Mouse (Mus musculus): ENCODE measurements around the gene Tdgf1. TPM values are rescaled to one million over a fixed set of nuclear protein-coding genes. Genes with fewer than 3 reads are reported as not detected.

Tdgf1 gene
- polyA plus RNA-seq, 1 experiment from 2014 or later, result not detected

DNA sequence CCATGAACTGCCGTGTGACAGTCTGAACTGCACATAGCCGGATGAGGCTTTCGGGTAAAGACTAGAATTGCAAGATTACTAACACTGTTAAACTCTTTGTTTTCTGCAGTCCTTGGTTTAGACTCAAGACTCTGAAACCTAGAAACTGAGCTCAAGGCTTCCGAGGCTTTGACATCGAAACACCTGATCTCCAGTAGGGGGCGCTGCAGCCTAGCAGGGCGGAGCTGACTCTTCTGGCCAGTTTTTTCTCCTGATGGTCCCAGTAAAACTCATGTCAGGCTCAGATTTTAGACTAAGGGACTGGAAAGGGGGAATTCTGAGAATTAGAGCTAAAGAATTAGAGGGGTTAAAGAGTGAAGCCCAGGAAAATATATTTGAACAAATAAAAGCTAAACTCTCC is 23.2 kb downstream of the Tdgf1 start:
- H3K27me3 ChIP-seq (ENCODE audit: insufficient read depth, poor library complexity, severe bottlenecking), result no peaks in the 10 kb centered on the region
- H3K27ac ChIP-seq, result no peak overlapping the region
- no peaks in the 10 kb centered on the region for H3K36me3 ChIP-seq
- 17% methylated on average over 7 of the region's 7 CpGs for WGBS
- H3K4me1 ChIP-seq (replicated peaks), result peaks cover 7% of the 10 kb centered on the region
- no peak overlapping the region for H3K4me3 ChIP-seq
- no peaks in the 10 kb centered on the region for H3K9me3 ChIP-seq
- peak; percentile 73 for DNase-seq (ENCODE audit: low spot score)

DNA sequence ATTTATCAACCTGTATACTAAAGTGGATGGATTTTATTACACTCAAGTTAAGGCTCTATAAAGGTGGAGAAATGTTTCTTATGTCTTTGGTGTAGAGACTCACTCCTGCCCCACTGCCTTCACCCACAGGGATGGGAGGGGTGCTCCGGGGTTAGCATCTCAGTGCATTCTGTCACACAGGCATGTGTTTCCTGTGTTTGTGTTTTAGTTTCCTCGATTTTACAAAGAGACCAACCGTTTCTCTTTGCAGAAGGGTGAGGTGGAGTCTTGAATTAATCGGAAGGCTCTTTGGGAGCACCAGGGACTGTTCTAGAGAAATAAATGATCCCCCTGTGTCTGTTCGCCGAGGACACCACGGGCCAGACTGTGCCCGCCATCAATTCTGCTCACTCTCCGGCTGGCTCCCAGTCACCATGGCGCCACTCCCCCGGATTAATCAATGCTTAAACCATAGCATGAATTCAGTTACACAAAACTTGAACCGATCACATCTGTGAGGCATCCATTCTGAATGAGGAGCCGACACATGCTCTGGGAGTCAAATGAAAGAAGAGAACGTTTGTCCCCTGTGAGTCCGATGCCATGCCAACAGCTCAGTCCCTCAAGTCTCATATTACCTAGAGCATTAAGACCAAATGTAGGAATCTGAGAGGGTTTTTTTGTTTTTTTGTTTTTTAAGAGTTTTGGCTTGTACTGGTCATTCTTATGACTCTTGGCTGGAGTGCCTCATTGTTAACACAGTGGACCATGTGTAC is 25.1 kb downstream of the Tdgf1 start:
- no peaks in the 10 kb centered on the region for H3K9me3 ChIP-seq
- no peak overlapping the region for H3K27ac ChIP-seq
- H3K4me3 ChIP-seq, result no peak overlapping the region
- 65% methylated on average over 15 of the region's 15 CpGs for WGBS
- H3K4me1 ChIP-seq (replicated peaks), result peaks cover 7% of the 10 kb centered on the region
- no peaks in the 10 kb centered on the region for H3K27me3 ChIP-seq (ENCODE audit: insufficient read depth, poor library complexity, severe bottlenecking)
- no peak for DNase-seq (ENCODE audit: low spot score)
- H3K36me3 ChIP-seq, result no peaks in the 10 kb centered on the region

DNA sequence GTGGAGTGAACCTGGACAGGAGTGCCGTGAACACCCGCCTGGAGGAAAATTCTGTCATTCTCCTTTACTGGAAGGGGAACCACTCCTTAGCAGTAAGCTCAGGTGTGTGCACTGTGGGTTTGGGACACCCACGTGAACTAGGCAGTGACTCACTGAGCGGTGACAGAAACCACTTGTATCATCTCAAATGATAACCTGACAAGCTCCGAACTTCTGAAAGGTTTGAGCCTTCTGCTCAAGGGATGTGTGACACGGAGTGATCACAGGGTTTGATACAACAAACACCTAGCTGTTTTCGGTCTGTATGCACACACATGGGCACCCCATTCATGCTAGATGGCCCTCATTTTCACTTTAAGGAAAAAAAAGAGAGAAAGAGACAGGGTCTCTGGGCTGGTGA is 29.2 kb downstream of the Tdgf1 start, which contains the start of gene Fam240a:
Fam240a (minus strand) TSS at position 76 of the 400 bp plus-strand sequence.
- Histone ChIP-seq H3K4me1 (replicated peaks) (peaks cover 10% of the 10 kb centered on the region), H3K36me3 (no peaks in the 10 kb centered on the region), H3K27me3 (ENCODE audit: insufficient read depth, poor library complexity, severe bottlenecking) (no peaks in the 10 kb centered on the region), H3K27ac (no peak within 1 kb of the TSS), H3K9me3 (no peaks in the 10 kb centered on the region), H3K4me3 (no peak within 1 kb of the TSS)
- 91% methylated on average over 7 of the region's 7 CpGs for WGBS
- DNase-seq (ENCODE audit: low spot score), result no peak

DNA sequence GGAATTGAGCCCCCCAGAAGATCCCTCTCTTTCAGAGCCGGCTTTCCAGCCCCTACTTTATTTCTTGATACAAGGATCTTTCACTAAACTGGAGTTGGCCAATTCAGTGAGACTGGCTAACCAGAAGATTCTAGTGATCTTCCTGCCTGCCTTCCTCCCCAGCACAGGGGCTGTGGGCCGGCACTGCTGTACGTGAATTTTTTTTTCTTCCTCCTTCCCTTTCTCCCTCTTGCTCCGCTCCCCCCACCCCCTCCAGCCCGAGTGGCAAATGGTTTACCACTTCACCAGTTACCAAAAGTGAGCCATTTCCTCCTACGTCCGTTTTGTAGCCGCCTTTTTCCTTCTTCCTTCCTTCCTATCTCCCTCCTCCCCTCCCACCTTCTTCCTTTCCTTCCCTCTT is 30.5 kb downstream of the Tdgf1 start:
- Histone ChIP-seq H3K36me3 (no peaks in the 10 kb centered on the region), H3K27me3 (ENCODE audit: insufficient read depth, poor library complexity, severe bottlenecking) (no peaks in the 10 kb centered on the region), H3K9me3 (no peaks in the 10 kb centered on the region), H3K27ac (no peak overlapping the region), H3K4me1 (replicated peaks) (peaks cover 3% of the 10 kb centered on the region; the same call in 1 of the 2 replicates), H3K4me3 (no peak overlapping the region)
- no peak for DNase-seq (ENCODE audit: low spot score)
- 77% methylated on average over 8 of the region's 8 CpGs for WGBS

DNA sequence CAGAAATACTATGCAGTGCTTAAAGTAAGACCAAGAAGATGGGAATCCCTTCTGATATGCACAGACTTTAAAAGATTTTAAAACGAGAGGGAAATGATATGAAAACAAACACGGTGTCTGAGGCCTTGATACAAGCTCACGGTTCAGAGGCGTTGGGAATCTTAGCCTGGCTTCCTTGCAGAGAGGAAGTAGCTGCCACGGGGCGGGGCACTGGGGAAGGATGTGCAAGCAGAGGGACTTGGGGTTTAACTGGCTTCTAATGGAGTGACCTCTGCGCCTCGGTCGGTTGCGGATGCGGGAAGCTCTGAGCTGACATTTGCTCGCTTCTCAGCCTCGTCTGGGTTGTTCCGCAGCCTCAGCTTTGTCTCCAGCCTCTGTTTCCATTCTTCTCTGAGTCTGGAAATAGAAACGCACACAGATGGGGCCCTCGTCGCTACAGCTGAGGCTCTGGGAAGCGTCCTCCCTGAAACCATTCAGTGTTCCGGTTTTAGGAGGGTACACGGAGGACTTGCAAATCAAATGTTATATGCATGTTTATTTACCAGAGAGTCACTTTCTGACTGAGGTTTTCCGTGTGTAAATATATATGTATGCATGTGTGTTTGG is 31.2 kb downstream of the Tdgf1 start:
- H3K27ac ChIP-seq, result no peak overlapping the region
- H3K4me1 ChIP-seq (replicated peaks), result peaks cover 3% of the 10 kb centered on the region; the same call in 1 of the 2 replicates
- WGBS, result 63% methylated on average over 21 of the region's 21 CpGs
- H3K36me3 ChIP-seq, result no peaks in the 10 kb centered on the region
- no peak for DNase-seq (ENCODE audit: low spot score)
- no peak overlapping the region for H3K4me3 ChIP-seq
- H3K9me3 ChIP-seq, result no peaks in the 10 kb centered on the region
- H3K27me3 ChIP-seq (ENCODE audit: insufficient read depth, poor library complexity, severe bottlenecking), result no peaks in the 10 kb centered on the region

DNA sequence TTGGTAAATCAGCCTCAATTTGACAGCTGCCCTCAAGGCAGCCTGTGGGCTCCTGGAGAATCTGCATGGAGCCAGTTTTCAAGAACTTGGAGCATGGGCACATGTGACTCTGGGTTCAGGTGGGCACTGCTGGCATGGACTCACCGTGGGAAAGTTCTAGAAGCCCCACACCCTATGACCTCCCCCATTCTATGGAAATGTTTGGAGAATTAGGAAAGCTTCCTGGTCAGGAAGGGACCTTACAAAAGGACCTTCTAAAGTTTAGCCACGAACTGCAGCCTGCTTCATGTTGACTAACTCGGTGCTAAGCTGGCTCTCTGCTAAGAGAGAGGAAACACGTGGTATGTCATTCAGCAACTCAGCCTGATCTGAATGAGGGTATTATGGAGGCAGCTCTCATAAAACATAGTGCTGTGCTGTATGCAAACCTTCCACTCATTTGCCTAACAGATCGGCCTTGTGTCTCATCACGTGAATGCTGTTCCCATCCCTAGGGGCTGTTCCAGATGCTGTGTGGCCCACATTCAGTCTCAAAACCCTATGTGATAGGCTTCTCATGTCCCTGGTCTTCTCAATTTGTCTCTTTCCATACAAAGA is 36.5 kb downstream of the Tdgf1 start:
- H3K27ac ChIP-seq, result no peak overlapping the region
- WGBS, result 82% methylated on average over 6 of the region's 6 CpGs
- H3K9me3 ChIP-seq, result peaks cover 5% of the 10 kb centered on the region
- H3K4me3 ChIP-seq, result no peak overlapping the region
- H3K27me3 ChIP-seq (ENCODE audit: insufficient read depth, poor library complexity, severe bottlenecking), result no peaks in the 10 kb centered on the region
- no peaks in the 10 kb centered on the region for H3K36me3 ChIP-seq
- no peaks in the 10 kb centered on the region for H3K4me1 ChIP-seq (replicated peaks)
- DNase-seq (ENCODE audit: low spot score), result no peak

DNA sequence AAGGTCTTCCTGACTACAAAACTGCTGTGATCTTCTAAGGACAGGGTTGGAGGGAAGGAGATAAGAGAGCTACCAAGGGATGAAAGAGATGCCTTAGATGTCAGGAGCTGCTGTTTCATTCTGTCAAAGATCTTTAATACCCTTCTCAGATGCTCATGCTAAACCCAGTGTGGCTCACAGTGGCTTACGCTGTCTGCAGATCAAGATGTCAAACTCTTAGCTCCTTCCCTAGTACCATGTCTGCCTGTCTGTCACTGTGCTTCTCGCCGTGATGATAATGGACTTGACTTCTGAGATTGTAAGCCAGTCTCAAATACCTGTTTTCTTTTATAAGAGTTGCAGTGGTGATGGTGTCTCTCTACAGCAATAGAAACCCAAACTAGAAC is 37.3 kb downstream of the Tdgf1 start:
- no peak for DNase-seq (ENCODE audit: low spot score)
- WGBS, result 97% methylated on average over 3 of the region's 3 CpGs
- Histone ChIP-seq H3K36me3 (no peaks in the 10 kb centered on the region), H3K27ac (no peak overlapping the region), H3K9me3 (peaks cover 5% of the 10 kb centered on the region), H3K4me1 (replicated peaks) (no peaks in the 10 kb centered on the region), H3K27me3 (ENCODE audit: insufficient read depth, poor library complexity, severe bottlenecking) (no peaks in the 10 kb centered on the region), H3K4me3 (no peak overlapping the region)

DNA sequence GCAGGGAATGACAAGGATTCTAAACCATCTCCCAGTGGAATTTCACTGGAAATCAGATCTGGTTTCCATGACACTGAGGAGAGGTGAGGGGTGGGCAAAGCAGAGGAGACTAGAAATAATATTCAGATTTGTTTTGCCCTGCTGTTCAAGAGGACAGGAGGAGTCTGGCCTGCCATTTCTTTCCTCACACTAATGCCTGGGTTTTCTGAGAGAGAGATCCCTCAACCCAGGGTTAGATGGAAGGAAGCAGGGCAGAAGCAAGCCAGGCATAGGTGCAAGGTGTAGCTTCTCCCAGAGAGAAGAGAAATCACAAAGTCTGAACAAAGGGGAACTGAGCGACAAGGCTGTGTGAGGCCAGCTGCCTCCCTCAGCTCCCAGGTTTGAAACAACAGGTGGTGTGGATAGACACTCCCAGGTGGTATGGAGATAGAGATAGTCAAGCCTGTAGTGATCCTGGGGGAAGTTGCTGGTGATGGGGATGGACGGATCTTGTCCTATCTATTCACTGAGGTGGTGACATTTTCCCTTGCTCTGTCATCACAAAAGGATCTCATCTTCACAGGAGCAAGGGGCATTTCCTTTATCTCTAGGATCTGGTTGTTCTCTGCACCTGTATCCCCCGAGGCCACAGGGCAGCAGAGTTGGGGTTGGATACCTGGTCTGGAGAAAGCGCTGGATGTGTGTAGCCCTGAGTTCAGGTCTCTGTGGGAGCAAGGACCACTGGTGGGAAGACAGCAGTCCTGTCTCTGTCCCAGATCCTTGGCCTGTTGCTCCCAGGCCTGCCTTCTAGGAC is 37.9 kb downstream of the Tdgf1 start:
- peaks cover 5% of the 10 kb centered on the region for H3K9me3 ChIP-seq
- no peak overlapping the region for H3K27ac ChIP-seq
- no peaks in the 10 kb centered on the region for H3K36me3 ChIP-seq
- H3K27me3 ChIP-seq (ENCODE audit: insufficient read depth, poor library complexity, severe bottlenecking), result no peaks in the 10 kb centered on the region
- WGBS, result 79% methylated on average over 4 of the region's 4 CpGs
- H3K4me3 ChIP-seq, result no peak overlapping the region
- no peak for DNase-seq (ENCODE audit: low spot score)
- no peaks in the 10 kb centered on the region for H3K4me1 ChIP-seq (replicated peaks)

DNA sequence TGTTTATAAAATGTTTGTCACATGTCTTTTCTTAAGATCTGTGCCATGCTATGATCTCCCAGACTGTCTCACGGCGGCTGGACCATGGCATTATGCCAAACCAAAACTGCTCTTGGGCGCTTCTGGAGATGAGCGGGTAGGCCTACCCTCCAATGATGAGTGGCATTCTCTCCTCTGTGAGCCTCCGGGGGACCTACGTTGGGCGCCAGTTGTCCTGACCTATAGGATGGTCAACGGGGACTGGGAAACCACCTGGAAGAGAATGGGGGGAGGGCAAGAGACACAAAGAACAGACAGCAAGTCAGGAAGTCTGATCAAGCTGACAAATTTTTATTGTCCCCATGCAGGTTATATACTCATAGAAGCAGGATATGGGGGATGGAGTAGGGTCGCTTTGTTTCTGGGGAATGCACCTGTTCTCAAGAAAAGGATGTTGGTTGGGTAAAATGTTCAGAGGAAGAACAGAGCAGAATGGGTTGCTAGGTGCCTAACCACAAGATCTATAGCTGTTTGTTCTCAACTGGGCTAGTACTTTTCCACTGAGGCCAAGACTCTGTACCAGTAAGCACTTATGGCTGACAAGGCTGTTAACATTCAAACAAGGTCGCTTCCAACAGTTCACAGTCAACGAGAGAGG is 38.6 kb downstream of the Tdgf1 start:
- no peaks in the 10 kb centered on the region for H3K27me3 ChIP-seq (ENCODE audit: insufficient read depth, poor library complexity, severe bottlenecking)
- WGBS, result 91% methylated on average over 11 of the region's 11 CpGs
- no peak for DNase-seq (ENCODE audit: low spot score)
- no peaks in the 10 kb centered on the region for H3K36me3 ChIP-seq
- H3K9me3 ChIP-seq, result peaks cover 5% of the 10 kb centered on the region
- no peak overlapping the region for H3K27ac ChIP-seq
- no peaks in the 10 kb centered on the region for H3K4me1 ChIP-seq (replicated peaks)
- H3K4me3 ChIP-seq, result no peak overlapping the region

DNA sequence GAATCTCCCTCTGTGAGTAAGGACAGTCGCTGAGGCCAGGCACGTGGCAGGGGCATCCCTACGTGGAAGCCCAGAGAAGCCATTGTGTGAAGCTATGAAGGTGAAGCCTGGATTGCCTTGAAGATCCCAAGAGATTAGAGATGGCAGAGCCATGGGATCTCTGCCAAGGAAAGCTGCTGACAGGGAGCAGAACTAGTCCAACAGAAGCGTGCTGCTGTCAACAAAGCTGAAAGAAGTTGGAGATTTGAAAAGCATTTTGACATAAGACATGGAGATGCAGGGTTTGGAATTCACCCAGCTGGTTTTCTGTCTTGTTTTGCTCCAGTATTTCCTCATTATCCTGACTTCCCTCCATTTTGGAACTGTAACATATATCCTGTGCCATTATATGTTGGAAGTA is 43.7 kb downstream of the Tdgf1 start:
- WGBS, result 89% methylated on average over 4 of the region's 4 CpGs
- Histone ChIP-seq H3K27me3 (ENCODE audit: insufficient read depth, poor library complexity, severe bottlenecking) (no peaks in the 10 kb centered on the region), H3K36me3 (no peaks in the 10 kb centered on the region), H3K4me1 (replicated peaks) (no peaks in the 10 kb centered on the region), H3K4me3 (no peak overlapping the region), H3K27ac (no peak overlapping the region), H3K9me3 (peaks cover 4% of the 10 kb centered on the region)
- no peak for DNase-seq (ENCODE audit: low spot score)

DNA sequence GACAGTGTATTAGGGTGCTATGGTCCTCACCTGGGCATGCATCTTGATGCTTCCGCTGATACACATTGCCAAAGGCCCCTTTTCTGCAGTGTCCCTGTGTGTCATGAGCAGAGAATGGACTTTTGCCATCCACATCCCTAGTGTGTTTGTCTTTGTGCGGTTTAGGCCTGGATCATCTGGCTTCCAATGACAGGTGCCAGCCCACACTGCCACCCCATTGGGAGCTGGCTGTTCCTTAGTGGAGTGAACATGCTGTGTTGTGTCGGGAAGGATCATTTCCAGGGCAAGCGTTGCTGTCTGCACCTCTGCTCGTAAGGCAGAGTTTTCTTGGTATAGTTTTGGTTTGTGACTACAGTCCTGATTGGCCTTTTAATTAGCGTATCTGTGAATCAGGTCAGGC is 44.8 kb downstream of the Tdgf1 start:
- Histone ChIP-seq H3K27me3 (ENCODE audit: insufficient read depth, poor library complexity, severe bottlenecking) (no peaks in the 10 kb centered on the region; the same call in 1 of the 2 replicates), H3K4me1 (replicated peaks) (peaks cover 9% of the 10 kb centered on the region), H3K36me3 (no peaks in the 10 kb centered on the region), H3K27ac (no peak overlapping the region), H3K4me3 (no peak overlapping the region), H3K9me3 (no peaks in the 10 kb centered on the region)
- 88% methylated on average over 6 of the region's 6 CpGs for WGBS
- no peak for DNase-seq (ENCODE audit: low spot score)

DNA sequence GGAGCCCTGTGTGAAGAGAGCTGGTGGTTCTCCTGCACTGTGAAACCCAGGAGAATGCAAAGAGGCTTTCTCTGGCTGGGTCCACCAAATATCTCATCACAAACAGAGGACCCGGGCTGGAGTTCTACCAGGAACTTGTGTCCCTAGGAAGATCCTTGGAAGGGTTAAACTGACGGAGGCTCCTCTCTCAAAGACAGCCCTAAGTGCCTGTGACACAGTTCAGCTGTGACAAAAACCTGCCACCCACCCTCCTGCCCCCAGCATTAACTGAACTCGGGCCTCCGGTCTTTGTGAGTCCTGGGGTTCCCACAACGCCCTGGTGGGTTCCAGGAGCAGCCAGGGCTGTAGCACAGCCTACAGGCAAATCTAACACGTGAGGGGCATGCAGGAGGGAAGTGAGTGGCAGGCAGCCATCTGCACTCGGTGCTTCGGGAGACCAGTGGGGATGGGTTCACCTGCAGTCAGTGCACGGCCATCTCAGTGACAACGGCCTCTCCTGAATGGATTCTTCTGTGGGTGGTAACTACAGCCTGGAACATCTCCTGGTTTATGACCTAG is 46.4 kb downstream of the Tdgf1 start:
- Histone ChIP-seq H3K27ac (no peak overlapping the region), H3K4me3 (no peak overlapping the region), H3K4me1 (replicated peaks) (peaks cover 18% of the 10 kb centered on the region), H3K27me3 (ENCODE audit: insufficient read depth, poor library complexity, severe bottlenecking) (peaks cover 14% of the 10 kb centered on the region), H3K36me3 (no peaks in the 10 kb centered on the region), H3K9me3 (no peaks in the 10 kb centered on the region)
- no peak for DNase-seq (ENCODE audit: low spot score)
- WGBS, result 68% methylated on average over 10 of the region's 10 CpGs

All from hindbrain, embryonic 10.5 days (tissue).